Mouse (Mus musculus): ENCODE results near the gene Guca1a. TPM values are rescaled to one million over a fixed set of nuclear protein-coding genes. Genes with fewer than 3 reads are reported as not detected.

Gene Guca1a
- polyA plus RNA-seq, 1 experiment from 2014 or later = 2.4 TPM

GRCm38 (mm10) chr17:47371451-47371850, 28.9 kb downstream of the Guca1a start:
- no peaks in the 10 kb centered on the region for H3K27me3 ChIP-seq (replicated peaks; ENCODE audit: control insufficient read depth, insufficient read depth, low read length)
- 7% methylated on average over 4 of the region's 4 CpGs for WGBS
- H3K9ac ChIP-seq (ENCODE audit: low read depth, low read length) = no peak overlapping the region
- no peak overlapping the region for H3K4me3 ChIP-seq (ENCODE audit: low read length)
- H3K9me3 ChIP-seq (ENCODE audit: control insufficient read depth, low read length) = no peaks in the 10 kb centered on the region
- peak; percentile 68; the same call in 1 of the 2 replicates for ATAC-seq
- H3K4me1 ChIP-seq (ENCODE audit: control insufficient read depth, insufficient read depth, low read length) = 0 out of 2 replicates have a peak, but pooled peaks cover 6% of the 10 kb centered on the region
- peaks cover 10% of the 10 kb centered on the region; the same call in 1 of the 2 replicates for H3K36me3 ChIP-seq (ENCODE audit: control insufficient read depth, insufficient read depth, low read length)
- no peak overlapping the region for H3K27ac ChIP-seq (ENCODE audit: low read length)
- H3K4me2 ChIP-seq (ENCODE audit: low read depth, low read length) = no peak overlapping the region

DNA sequence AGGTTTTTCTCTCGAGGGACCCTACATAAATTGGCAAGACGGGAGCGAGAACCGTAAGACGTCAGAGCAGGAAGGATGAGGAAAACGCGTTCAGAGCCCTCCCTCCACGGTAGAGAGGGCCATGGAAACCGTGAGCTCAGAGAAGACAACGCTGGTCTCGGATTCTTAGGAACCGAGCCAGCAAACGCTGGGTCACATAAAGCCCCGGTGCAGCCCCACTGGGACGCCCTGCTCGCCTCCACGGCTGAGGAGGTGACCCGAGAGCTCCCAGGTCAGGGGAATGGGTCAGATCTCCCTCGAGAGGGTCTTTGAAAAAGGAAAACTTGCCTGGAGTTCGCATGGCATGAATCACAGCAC, 31.3 kb downstream of the Guca1a start:
- Histone ChIP-seq H3K9ac (ENCODE audit: low read depth, low read length) (peak overlapping the region; percentile 69), H3K9me3 (ENCODE audit: control insufficient read depth, low read length) (no peaks in the 10 kb centered on the region), H3K36me3 (ENCODE audit: control insufficient read depth, insufficient read depth, low read length) (peaks cover 4% of the 10 kb centered on the region; the same call in 1 of the 2 replicates), H3K4me2 (ENCODE audit: low read depth, low read length) (peak overlapping the region; percentile 61), H3K27me3 (replicated peaks; ENCODE audit: control insufficient read depth, insufficient read depth, low read length) (no peaks in the 10 kb centered on the region), H3K4me1 (ENCODE audit: control insufficient read depth, insufficient read depth, low read length) (0 out of 2 replicates have a peak, but pooled peaks cover 6% of the 10 kb centered on the region), H3K27ac (ENCODE audit: low read length) (peak overlapping the region; percentile 10), H3K4me3 (ENCODE audit: low read length) (peak overlapping the region; percentile 84)
- ATAC-seq = peak; percentile 69
- WGBS = under 1% methylated on average over 20 of the region's 20 CpGs

DNA sequence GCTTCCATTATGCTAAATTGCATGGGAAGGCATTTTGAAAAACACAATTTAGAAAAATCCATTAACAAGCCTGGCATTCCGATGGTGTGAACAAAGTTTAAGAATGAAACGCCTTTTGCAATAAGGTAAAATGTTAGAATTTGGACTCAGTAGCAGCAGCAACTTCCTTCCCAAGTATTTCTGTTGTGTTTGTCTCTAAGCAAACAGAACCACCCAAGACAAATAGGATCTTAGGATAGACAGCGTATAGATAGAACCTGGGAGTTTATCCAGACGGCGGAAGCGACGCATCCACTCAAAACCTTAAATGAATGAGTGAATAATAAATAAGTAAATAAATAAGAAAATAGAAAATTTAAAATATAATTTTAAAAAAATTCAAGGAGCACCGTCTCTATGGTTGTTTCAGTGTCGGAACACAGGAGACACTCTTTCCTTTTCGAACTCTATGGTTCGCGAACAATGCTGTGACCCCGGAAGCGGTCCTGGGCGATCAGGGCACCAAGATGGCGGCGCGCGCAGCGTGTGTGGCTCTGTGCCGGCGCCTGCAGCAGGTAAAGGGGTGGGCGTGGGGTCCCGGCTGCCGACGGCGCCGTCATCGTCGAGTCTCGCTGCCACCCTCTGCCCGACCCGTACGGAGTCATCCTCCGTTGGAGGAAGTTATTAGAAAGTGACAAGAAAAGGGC, 31.8 kb downstream of the Guca1a start, which contains the start of gene Mrps10:
TSS of gene Mrps10 (plus strand) at position 487 of the 686 bp plus-strand sequence.
- Histone ChIP-seq H3K4me3 (ENCODE audit: low read length) (peak within 1 kb of the TSS; percentile 84), H3K9ac (ENCODE audit: low read depth, low read length) (peak within 1 kb of the TSS; percentile 69), H3K27ac (ENCODE audit: low read length) (peak within 1 kb of the TSS; percentile 10), H3K4me1 (ENCODE audit: control insufficient read depth, insufficient read depth, low read length) (0 out of 2 replicates have a peak, but pooled peaks cover 6% of the 10 kb centered on the region), H3K9me3 (ENCODE audit: control insufficient read depth, low read length) (no peaks in the 10 kb centered on the region), H3K27me3 (replicated peaks; ENCODE audit: control insufficient read depth, insufficient read depth, low read length) (no peaks in the 10 kb centered on the region), H3K4me2 (ENCODE audit: low read depth, low read length) (peak within 1 kb of the TSS; percentile 64), H3K36me3 (ENCODE audit: control insufficient read depth, insufficient read depth, low read length) (peaks cover 4% of the 10 kb centered on the region; the same call in 1 of the 2 replicates)
- peak; percentile 91 for ATAC-seq
- WGBS = 3% methylated on average over 35 of the region's 35 CpGs

GRCm38 (mm10) chr17:47361343-47361742, 39.0 kb downstream of the Guca1a start:
- Histone ChIP-seq H3K27me3 (replicated peaks; ENCODE audit: control insufficient read depth, insufficient read depth, low read length) (no peaks in the 10 kb centered on the region), H3K27ac (ENCODE audit: low read length) (no peak overlapping the region), H3K4me2 (ENCODE audit: low read depth, low read length) (no peak overlapping the region), H3K36me3 (ENCODE audit: control insufficient read depth, insufficient read depth, low read length) (peaks cover 5% of the 10 kb centered on the region; the same call in 1 of the 2 replicates), H3K9ac (ENCODE audit: low read depth, low read length) (no peak overlapping the region), H3K4me3 (ENCODE audit: low read length) (no peak overlapping the region), H3K4me1 (ENCODE audit: control insufficient read depth, insufficient read depth, low read length) (no peaks in the 10 kb centered on the region), H3K9me3 (ENCODE audit: control insufficient read depth, low read length) (no peaks in the 10 kb centered on the region)
- no peak for ATAC-seq
- 81% methylated on average over 11 of the region's 11 CpGs for WGBS

GRCm38 (mm10) chr17:47359964-47360363, 40.4 kb downstream of the Guca1a start:
- Histone ChIP-seq H3K9ac (ENCODE audit: low read depth, low read length) (no peak overlapping the region), H3K27ac (ENCODE audit: low read length) (no peak overlapping the region), H3K9me3 (ENCODE audit: control insufficient read depth, low read length) (no peaks in the 10 kb centered on the region), H3K36me3 (ENCODE audit: control insufficient read depth, insufficient read depth, low read length) (peaks cover 5% of the 10 kb centered on the region; the same call in 1 of the 2 replicates), H3K27me3 (replicated peaks; ENCODE audit: control insufficient read depth, insufficient read depth, low read length) (no peaks in the 10 kb centered on the region), H3K4me1 (ENCODE audit: control insufficient read depth, insufficient read depth, low read length) (no peaks in the 10 kb centered on the region), H3K4me2 (ENCODE audit: low read depth, low read length) (no peak overlapping the region), H3K4me3 (ENCODE audit: low read length) (no peak overlapping the region)
- no peak for ATAC-seq
- WGBS = 53% methylated on average over 6 of the region's 6 CpGs

DNA sequence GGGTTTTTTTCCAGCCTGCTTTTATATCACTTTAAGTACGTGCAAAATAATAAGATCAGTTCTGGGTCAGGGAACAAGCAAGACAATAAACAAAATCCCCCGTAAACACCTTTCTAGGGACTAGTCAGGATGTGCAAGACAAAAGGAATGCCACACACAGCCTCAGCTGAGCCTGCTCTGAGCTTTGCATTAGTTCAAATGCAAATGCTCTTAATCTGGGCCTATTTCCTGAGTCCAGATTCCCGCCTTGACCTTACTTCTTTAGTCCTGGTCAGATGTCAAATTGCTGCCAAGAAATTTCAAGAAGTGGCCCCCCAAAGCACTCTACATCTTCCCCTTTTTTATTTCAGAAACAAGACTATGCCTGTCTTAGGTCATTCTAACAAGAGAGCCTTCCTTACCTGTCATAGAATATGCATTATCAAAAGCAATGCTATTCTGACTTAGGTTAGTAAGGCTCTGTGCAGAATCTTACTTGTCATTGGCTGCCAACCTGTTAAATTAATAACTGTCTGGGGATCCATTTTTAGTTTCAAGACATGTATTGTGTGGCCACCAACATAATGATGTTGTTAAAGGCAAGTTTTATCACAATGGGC, 50.6 kb downstream of the Guca1a start:
- Histone ChIP-seq H3K4me2 (ENCODE audit: low read depth, low read length) (no peak overlapping the region), H3K27me3 (replicated peaks; ENCODE audit: control insufficient read depth, insufficient read depth, low read length) (no peaks in the 10 kb centered on the region), H3K9me3 (ENCODE audit: control insufficient read depth, low read length) (peaks cover 18% of the 10 kb centered on the region), H3K36me3 (ENCODE audit: control insufficient read depth, insufficient read depth, low read length) (peaks cover 33% of the 10 kb centered on the region), H3K9ac (ENCODE audit: low read depth, low read length) (no peak overlapping the region), H3K4me3 (ENCODE audit: low read length) (no peak overlapping the region), H3K4me1 (ENCODE audit: control insufficient read depth, insufficient read depth, low read length) (no peaks in the 10 kb centered on the region), H3K27ac (ENCODE audit: low read length) (no peak overlapping the region)
- WGBS = 96% methylated on average over 3 of the region's 3 CpGs
- ATAC-seq = no peak

Other genes starting within 250 kb of the Guca1a start
- 72.0 and 80.0 TPM in 2 replicates for gene Mrps10, start 31.7 kb downstream of the Guca1a start, polyA plus RNA-seq (2015; fragmentation: Nextera tagmentation; extraction: Ambion mirVana)
- 0.66 TPM in 2 replicates for gene Guca1b, start 15.2 kb downstream of the Guca1a start, polyA plus RNA-seq (2015; fragmentation: Nextera tagmentation; extraction: Ambion mirVana)
- 3.7 and 4.6 TPM in 2 replicates for gene AI661453, start 36.0 kb upstream of the Guca1a start, polyA plus RNA-seq (2015; fragmentation: Nextera tagmentation; extraction: Ambion mirVana)
- gene 1700001C19Rik, start 36.8 kb upstream of the Guca1a start, polyA plus RNA-seq (2015; fragmentation: Nextera tagmentation; extraction: Ambion mirVana) = 0.17 and 0.45 TPM in 2 replicates
- gene Taf8, start 101.7 kb upstream of the Guca1a start, polyA plus RNA-seq (2015; fragmentation: Nextera tagmentation; extraction: Ambion mirVana) = 19.1 and 20.4 TPM in 2 replicates
- 371 and 393 TPM in 2 replicates for gene Ccnd3, start 104.5 kb upstream of the Guca1a start, polyA plus RNA-seq (2015; fragmentation: Nextera tagmentation; extraction: Ambion mirVana)
- 17.7 and 22.0 TPM in 2 replicates for gene Bysl, start 210.9 kb upstream of the Guca1a start, polyA plus RNA-seq (2015; fragmentation: Nextera tagmentation; extraction: Ambion mirVana)
- gene Med20, start 211.0 kb upstream of the Guca1a start, polyA plus RNA-seq (2015; fragmentation: Nextera tagmentation; extraction: Ambion mirVana) = 40.4 and 41.4 TPM in 2 replicates
- gene Gm20517, start 211.0 kb upstream of the Guca1a start, polyA plus RNA-seq (2015; fragmentation: Nextera tagmentation; extraction: Ambion mirVana) = 0.73 and 0.78 TPM in 2 replicates
- gene Usp49, start 230.1 kb upstream of the Guca1a start, polyA plus RNA-seq (2015; fragmentation: Nextera tagmentation; extraction: Ambion mirVana) = 3.8 and 4.2 TPM in 2 replicates

Data from intestine, embryonic 16.5 days (tissue).